Mouse (Mus musculus): ENCODE data around the gene Ttc7b. TPM values are rescaled to one million over a fixed set of nuclear protein-coding genes. Genes with fewer than 3 reads are reported as not detected.

Ttc7b gene
- polyA plus RNA-seq, 1 experiment, result 26.1 TPM

DNA sequence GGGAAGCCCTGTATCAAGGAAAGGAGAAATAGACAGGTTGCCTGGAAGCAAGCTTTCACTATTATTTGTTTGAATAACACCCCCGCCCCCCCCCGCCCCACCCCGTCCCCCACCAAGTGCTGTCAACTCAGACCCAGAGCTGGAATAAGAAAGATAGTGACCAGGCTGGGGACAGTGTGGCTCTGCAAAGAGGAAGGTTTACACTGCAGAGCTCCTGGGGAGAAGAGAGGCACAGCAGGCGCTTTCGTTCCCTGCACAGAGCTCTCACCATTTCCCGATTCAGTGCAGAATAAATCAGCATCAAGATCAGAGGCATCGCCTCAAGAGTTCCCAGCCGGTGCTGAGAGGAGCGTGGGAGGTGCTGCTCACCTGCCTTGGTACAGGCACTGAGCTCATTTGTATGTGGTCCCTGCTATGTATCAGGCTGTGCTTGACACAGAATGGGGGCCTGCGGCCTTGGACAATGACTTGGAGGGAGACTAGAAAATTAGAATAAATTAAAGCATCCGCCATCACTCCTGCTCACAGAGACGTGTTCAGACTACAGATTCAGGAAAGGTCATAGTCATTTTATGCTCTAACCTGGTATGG is 206.7 kb downstream of the Ttc7b start:
- no peak for TF ChIP-seq CTCF (IDR thresholded peaks at IDR 0.05; ENCODE audit: borderline replicate concordance, insufficient read depth, low read length)
- TF ChIP-seq POLR2A (IDR thresholded peaks at IDR 0.05; ENCODE audit: low read depth, low read length), result no peak

GRCm38 (mm10) chr12:100313209-100313608 is 207.4 kb downstream of the Ttc7b start:
- H3K27ac ChIP-seq (ENCODE audit: insufficient read depth, low read length), result no peak overlapping the region
- H3K4me1 ChIP-seq (ENCODE audit: control insufficient read depth, insufficient read depth, low read length), result no peaks in the 10 kb centered on the region
- TF ChIP-seq POLR2A (IDR thresholded peaks at IDR 0.05; ENCODE audit: low read depth, low read length) (no peak), CTCF (IDR thresholded peaks at IDR 0.05; ENCODE audit: borderline replicate concordance, insufficient read depth, low read length) (no peak)
- no peak overlapping the region for H3K4me3 ChIP-seq (ENCODE audit: insufficient read depth, low read length)

More for the DNA sequence above, 206.7 kb downstream of the Ttc7b start:
- Histone ChIP-seq H3K27ac (ENCODE audit: insufficient read depth, low read length) (no peak overlapping the region), H3K4me3 (ENCODE audit: insufficient read depth, low read length) (no peak overlapping the region), H3K4me1 (ENCODE audit: control insufficient read depth, insufficient read depth, low read length) (no peaks in the 10 kb centered on the region)

DNA sequence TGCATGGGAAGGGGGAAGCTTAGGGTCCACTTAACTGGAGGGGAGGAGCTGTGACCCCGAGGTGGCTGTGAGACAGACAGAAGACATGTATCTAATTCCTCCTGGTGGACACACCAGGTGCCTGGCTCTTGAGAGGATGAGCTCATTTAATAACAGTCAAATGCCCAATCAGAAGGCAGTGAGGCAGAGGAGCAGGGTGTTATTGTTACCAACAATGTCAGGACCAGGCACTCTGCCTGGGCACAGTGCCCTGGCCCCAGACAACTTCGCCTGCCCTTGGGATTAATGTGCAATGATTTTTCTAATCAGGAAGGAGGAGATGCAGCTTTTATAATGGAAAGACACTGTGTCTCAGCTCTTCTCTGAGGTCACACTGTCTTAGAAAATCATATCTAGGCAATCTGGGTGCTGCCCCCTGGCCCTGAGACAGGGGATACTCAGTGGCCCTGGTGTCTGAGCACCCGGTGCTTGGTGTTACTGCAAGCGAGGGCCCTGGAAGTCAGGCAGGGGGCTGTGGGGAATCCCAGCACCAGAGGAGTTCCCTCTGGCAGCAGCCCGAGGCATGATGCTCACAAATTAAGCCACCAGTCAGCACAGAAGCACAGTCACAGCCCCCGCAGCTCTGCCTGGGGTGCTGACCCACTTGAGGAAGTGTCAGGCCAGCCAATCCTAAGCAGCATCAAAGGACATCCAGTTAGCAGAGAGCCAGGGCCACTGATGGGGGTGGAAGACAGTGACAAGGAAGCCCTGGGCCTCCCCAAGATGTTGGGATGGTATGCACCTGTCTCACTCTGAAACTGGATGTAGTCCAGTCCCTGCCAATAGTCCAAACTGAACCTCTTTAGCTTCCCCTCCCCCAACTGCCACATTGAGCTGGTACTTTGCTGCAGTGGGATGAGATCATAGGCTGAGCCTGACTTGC is 209.9 kb downstream of the Ttc7b start:
- no peak overlapping the region for H3K27ac ChIP-seq (ENCODE audit: insufficient read depth, low read length)
- no peak for TF ChIP-seq CTCF (IDR thresholded peaks at IDR 0.05; ENCODE audit: borderline replicate concordance, insufficient read depth, low read length)
- no peak for TF ChIP-seq POLR2A (IDR thresholded peaks at IDR 0.05; ENCODE audit: low read depth, low read length)
- H3K4me1 ChIP-seq (ENCODE audit: control insufficient read depth, insufficient read depth, low read length), result no peaks in the 10 kb centered on the region
- no peak overlapping the region for H3K4me3 ChIP-seq (ENCODE audit: insufficient read depth, low read length)

DNA sequence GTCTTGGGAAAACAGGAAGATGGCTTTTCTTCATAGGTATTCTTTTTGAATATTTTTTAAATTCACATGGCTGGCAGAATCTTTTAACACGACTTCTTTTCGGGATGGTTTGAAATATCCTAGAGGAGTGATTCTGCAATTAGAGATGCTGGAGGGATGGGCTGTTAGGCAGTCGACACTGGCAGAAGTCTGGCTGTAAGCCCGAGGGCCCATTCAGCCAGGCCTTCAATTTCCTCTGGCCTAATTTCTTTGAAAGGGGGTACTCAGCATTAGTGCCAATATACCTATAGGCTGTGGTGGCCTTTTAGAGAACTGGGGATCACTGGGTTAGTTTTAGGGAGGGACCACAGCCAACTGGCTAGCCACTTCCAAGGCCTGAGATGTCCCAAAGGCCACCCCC is 211.4 kb downstream of the Ttc7b start:
- Histone ChIP-seq H3K4me3 (ENCODE audit: insufficient read depth, low read length) (no peak overlapping the region), H3K4me1 (ENCODE audit: control insufficient read depth, insufficient read depth, low read length) (no peaks in the 10 kb centered on the region), H3K27ac (ENCODE audit: insufficient read depth, low read length) (no peak overlapping the region)
- TF ChIP-seq CTCF (IDR thresholded peaks at IDR 0.05; ENCODE audit: borderline replicate concordance, insufficient read depth, low read length) (no peak), POLR2A (IDR thresholded peaks at IDR 0.05; ENCODE audit: low read depth, low read length) (no peak)

- Histone ChIP-seq H3K27ac (ENCODE audit: insufficient read depth, low read length) (no peak overlapping the region), H3K4me3 (ENCODE audit: insufficient read depth, low read length) (no peak overlapping the region), H3K4me1 (ENCODE audit: control insufficient read depth, insufficient read depth, low read length) (no peaks in the 10 kb centered on the region)
- TF ChIP-seq CTCF (IDR thresholded peaks at IDR 0.05; ENCODE audit: borderline replicate concordance, insufficient read depth, low read length) (no peak), POLR2A (IDR thresholded peaks at IDR 0.05; ENCODE audit: low read depth, low read length) (no peak)
These were observed 212.9 kb downstream of the Ttc7b start for GRCm38 (mm10) chr12:100307501-100308260.

DNA sequence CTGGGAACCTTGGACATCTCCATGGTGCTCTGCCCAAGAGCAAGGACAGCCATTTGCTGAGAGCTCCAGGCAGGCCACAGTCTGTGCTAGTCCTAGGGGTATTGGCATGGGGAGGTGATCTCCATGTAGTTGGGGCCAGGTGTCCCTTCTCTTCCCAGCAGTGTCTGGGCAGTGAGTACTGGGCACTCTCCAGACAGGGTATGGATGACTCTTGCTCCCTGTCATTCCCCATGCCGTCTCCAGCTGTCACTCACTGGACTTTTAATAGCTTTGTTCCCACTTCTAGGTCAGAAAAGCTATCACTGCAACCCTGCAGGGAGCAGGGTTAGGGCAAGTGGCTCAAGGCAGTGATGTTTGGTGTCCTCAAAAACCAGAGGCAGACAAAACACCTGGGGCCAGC is 214.3 kb downstream of the Ttc7b start:
- no peak overlapping the region for H3K27ac ChIP-seq (ENCODE audit: insufficient read depth, low read length)
- no peak overlapping the region for H3K4me3 ChIP-seq (ENCODE audit: insufficient read depth, low read length)
- H3K4me1 ChIP-seq (ENCODE audit: control insufficient read depth, insufficient read depth, low read length), result no peaks in the 10 kb centered on the region
- TF ChIP-seq POLR2A (IDR thresholded peaks at IDR 0.05; ENCODE audit: low read depth, low read length) (no peak), CTCF (IDR thresholded peaks at IDR 0.05; ENCODE audit: borderline replicate concordance, insufficient read depth, low read length) (no peak)

GRCm38 (mm10) chr12:100305051-100305673 is 215.5 kb downstream of the Ttc7b start:
- Histone ChIP-seq H3K27ac (ENCODE audit: insufficient read depth, low read length) (no peak overlapping the region), H3K4me1 (ENCODE audit: control insufficient read depth, insufficient read depth, low read length) (no peaks in the 10 kb centered on the region)
- no peak for TF ChIP-seq CTCF (IDR thresholded peaks at IDR 0.05; ENCODE audit: borderline replicate concordance, insufficient read depth, low read length)
- no peak for TF ChIP-seq POLR2A (IDR thresholded peaks at IDR 0.05; ENCODE audit: low read depth, low read length)

DNA sequence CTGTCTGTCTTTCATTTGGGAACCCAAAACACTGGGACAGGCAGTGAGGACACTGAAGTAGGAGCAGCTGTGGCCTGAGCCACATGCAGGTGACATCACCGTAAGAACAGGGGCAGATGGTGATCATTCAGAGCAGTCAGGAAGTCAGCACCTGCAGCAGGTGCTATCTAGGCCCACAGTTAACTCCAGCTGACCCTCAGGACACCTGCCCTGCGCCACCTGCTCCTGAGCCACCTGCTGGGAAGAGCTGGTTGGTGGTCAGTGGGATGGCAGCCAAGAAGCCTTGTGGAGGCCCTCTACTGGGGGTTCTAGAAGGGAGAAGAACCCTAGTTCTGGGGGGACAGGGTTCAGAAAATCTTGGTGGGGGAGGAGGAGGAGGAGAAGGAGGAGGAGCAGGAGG is 216.3 kb downstream of the Ttc7b start:
- H3K4me3 ChIP-seq (ENCODE audit: insufficient read depth, low read length), result no peak overlapping the region
- no peaks in the 10 kb centered on the region for H3K4me1 ChIP-seq (ENCODE audit: control insufficient read depth, insufficient read depth, low read length)
- TF ChIP-seq CTCF (IDR thresholded peaks at IDR 0.05; ENCODE audit: borderline replicate concordance, insufficient read depth, low read length) (no peak), POLR2A (IDR thresholded peaks at IDR 0.05; ENCODE audit: low read depth, low read length) (no peak)
- no peak overlapping the region for H3K27ac ChIP-seq (ENCODE audit: insufficient read depth, low read length)

More at GRCm38 (mm10) chr12:100305051-100305673, 215.5 kb downstream of the Ttc7b start:
- no peak overlapping the region for H3K4me3 ChIP-seq (ENCODE audit: insufficient read depth, low read length)

DNA sequence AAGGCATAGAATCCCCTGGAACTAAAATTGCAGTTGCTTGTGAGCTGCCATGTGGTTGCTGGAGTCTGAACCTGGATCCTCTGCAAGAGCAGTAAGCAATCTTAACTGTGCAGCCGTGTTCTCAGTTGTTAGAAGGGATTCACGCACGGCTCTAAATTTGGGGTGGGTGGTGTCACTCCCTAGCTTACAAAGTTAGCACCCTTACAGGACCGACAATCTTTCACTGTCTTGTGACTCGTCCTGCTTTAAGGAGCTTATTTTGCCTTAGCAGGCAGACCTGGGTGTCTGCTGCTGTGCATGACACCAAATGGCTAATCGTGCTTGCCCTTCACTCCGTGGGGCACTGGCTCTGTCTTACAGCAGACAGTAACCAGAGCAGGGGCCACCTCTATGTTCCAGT is 217.5 kb downstream of the Ttc7b start:
- Histone ChIP-seq H3K4me1 (ENCODE audit: control insufficient read depth, insufficient read depth, low read length) (no peaks in the 10 kb centered on the region), H3K27ac (ENCODE audit: insufficient read depth, low read length) (no peak overlapping the region), H3K4me3 (ENCODE audit: insufficient read depth, low read length) (no peak overlapping the region)
- TF ChIP-seq CTCF (IDR thresholded peaks at IDR 0.05; ENCODE audit: borderline replicate concordance, insufficient read depth, low read length), result no peak
- TF ChIP-seq POLR2A (IDR thresholded peaks at IDR 0.05; ENCODE audit: low read depth, low read length), result no peak

All from embryonic fibroblast, embryonic 13.5 days (primary cell).